Mouse (Mus musculus) Patski (cell line): ENCODE data around the gene Magi1. TPM values are rescaled to one million over a fixed set of nuclear protein-coding genes. Genes with fewer than 3 reads are reported as not detected.

Experiments used
- ATAC-seq: fragments of 100-300 bp; one replicate; pipeline ENCODE4 v1.8.0; 2021
- CTCF ChIA-PET: fragments of 350-600 bp; sonication (Branson Sonifier 250); formaldehyde crosslinking; loops from one replicate; lab custom pipeline; 2022; ENCODE audit warnings: inconsistent platforms; lab: Charles Lee
- POLR2A ChIA-PET: fragments of 350-600 bp; sonication (Branson Sonifier 250); formaldehyde crosslinking; loops from one replicate; lab custom pipeline; 2022; ENCODE audit warnings: antibody characterized with exemption, inconsistent platforms; lab: Charles Lee
- DNase-seq: peaks from one replicate; pipeline ENCODE4 v3.0.0-alpha.2; 2011; ENCODE audit warnings: low read depth, low spot score
- H3K27me3 ChIP-seq: fragments of 371-371 bp; one replicate; pipeline ENCODE4 v1.5.1; 2021
- CTCF ChIP-seq: fragments of 100-300 bp; IDR thresholded peaks from one replicate; pipeline ENCODE4 v1.5.1; 2021
- in situ Hi-C: fragments of 300-500 bp; cut with MboI; formaldehyde crosslinking; loops from 3 replicates; pipeline ENCODE4 v1.11.1; 2018; ENCODE audit warnings: low pct_unique_long_range_greater_than_20kb, mixed read lengths
- polyA plus RNA-seq: library from polyadenylated mRNA; unstranded; gene quantifications from one replicate; pipeline ENCODE4 v1.2.3, GENCODE M21; 2021

Magi1 gene
- 24.3 TPM for polyA plus RNA-seq

DNA sequence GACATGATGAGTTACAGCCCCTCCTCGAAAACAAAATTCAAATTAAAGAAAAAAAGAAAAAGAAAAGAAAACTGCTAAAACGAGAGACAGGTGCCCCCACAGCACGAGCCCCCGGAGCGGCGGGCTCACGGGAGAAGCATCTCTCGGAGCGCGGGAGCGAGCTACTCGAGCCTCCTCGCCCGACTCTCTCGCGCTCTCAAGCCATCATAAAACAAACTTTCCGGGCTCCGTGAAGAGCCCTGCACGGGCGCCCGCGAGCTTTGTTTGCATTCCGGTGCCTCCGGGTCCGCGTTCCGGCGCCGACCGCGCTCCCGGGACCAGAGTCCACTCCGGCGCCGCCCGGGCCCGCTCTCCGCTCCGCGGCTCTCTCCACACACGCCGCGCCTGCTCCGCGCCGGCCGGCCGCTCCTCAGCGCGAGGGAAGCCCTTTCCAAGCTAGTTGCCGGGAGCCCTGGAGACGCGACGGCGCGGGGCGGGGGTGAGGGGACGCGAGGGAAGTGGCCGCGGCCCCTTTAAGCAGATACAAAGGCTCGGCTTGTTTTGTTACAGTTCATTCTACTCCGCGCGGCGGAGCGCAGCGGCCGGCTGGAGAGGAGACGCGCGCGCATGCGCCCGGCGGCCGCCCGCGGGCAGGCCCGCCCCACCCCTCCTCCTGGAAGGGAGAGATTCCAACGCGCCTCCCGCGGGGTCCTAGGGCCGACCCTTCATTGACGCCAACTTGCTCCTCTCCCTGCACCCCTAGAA, at the start of gene Magi1:
Gene Magi1, minus strand, starts transcription at position 600 of the 744 bp plus-strand sequence.
- ChIA-PET CTCF (interaction anchor here (1.9 kb wide), 1 partner anchor 53 kb away, joined by 6 read pairs; no protein-coding TSS in a partner anchor), POLR2A (interaction anchor here (0.8 to 1.4 kb wide), 4 partner anchors 19 to 97 kb away, joined by 3 to 4 read pairs (median 3); no protein-coding TSS in a partner anchor)
- H3K27me3 ChIP-seq: no peaks in the 10 kb centered on the region
- in situ Hi-C loops: no loop called here
- DNase-seq (peak; percentile 71), ATAC-seq (peak; percentile 87)
- no peak for TF ChIP-seq CTCF

DNA sequence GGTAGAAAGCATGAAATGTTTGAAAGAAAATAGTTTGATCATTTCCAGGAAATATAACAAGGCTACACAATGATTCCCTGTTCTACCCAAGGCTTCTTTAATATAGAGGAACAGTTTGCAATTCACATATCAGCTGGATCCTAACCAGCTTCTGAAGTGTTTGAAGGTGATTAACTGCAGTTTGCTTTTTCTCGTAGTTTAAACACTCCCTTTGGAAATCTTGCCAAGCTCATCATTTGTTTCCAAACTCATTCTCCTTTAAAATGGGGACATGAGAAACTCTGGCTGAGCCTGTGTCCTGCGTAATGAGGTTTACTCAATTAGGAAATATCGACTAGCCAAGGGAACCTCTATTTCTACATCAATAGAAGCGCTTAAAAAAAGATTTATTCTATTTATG, 43.4 kb upstream of the Magi1 start:
- ATAC-seq: no peak
- ChIA-PET POLR2A (no interaction called here), CTCF (interaction anchor here (1.6 kb wide), 1 partner anchor 9 kb away, joined by 3 read pairs; no protein-coding TSS in a partner anchor)
- no peak for TF ChIP-seq CTCF
- no peak for DNase-seq
- in situ Hi-C loops: no loop called here
- H3K27me3 ChIP-seq: no peaks in the 10 kb centered on the region

DNA sequence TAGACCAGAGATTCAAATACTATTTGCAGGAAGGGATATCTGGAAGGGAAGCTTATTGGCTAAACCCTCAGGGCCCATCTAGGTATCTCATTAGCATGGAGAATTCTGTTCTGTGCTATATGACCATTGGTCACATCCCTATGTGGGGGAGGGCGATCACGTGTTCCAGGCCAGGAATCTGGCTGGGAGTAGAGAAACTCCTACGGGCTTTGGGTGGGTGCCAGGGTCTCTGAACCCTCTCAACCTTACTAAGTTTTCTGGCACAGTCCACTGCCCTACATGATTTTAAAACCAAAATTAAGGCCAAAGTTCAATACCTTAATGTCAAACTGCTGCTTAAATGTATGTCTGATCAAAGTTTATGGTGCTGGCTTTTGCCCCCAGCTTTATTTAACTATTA, 33.2 kb upstream of the Magi1 start:
- ChIA-PET CTCF (no interaction called here), POLR2A (no interaction called here)
- no peak for ATAC-seq
- TF ChIP-seq CTCF: no peak
- H3K27me3 ChIP-seq: no peaks in the 10 kb centered on the region
- no peak for DNase-seq
- in situ Hi-C loops: no loop called here

DNA sequence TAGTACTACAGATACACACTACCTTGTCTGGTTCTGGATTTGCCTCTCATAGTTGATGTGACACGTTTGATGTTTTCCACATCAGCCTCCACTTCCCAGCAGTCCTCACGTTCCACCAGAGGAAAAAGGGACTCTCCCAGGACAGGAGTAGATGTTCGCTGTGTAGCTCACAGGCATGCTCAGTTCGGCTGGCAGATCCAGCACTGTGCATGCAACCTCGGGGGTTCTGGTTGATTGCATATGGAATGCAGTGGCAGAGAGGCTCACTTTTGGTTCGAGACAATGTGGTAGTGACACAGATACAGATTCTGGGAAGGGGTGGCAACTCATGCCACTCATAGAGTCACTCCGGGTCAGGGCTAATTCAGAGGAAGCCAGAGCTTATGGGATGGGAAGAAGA, 28.6 kb upstream of the Magi1 start:
- POLR2A ChIA-PET: interaction anchor here (0.6 kb wide), 1 partner anchor 75 kb away, joined by 3 read pairs; no protein-coding TSS in a partner anchor
- in situ Hi-C loops: no loop called here
- ATAC-seq (peak; percentile 86), DNase-seq (peak; percentile 33)
- no peaks in the 10 kb centered on the region for H3K27me3 ChIP-seq
- CTCF ChIA-PET: no interaction called here
- no peak for TF ChIP-seq CTCF

DNA sequence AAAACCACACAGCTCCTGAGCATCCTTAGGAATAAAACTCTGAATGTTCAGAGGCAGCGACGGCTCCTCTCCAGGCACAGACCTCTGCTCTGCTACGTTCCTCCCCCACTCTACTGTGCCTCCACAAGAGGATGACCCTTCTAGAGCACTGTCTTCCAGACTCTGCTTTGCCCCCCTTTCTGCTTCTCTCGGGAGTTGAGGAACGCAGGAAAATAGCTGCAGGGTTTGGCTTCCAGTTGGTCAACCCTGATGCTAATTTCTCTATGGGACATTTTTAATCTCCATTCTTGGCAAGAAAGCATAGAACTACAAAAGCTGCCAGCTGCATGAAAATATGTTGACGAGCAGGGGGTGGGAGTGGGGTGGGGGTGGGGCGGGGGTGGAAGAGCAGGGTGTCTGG, 24.8 kb upstream of the Magi1 start:
- no peak for DNase-seq
- in situ Hi-C loops: no loop called here
- no peaks in the 10 kb centered on the region for H3K27me3 ChIP-seq
- no peak for ATAC-seq
- TF ChIP-seq CTCF: no peak
- POLR2A ChIA-PET: interaction anchor here (0.6 to 0.8 kb wide), 2 partner anchors 32 to 81 kb away, joined by 4 to 5 read pairs; no protein-coding TSS in a partner anchor
- CTCF ChIA-PET: interaction anchor here (0.8 to 1.5 kb wide), 2 partner anchors 10 to 70 kb away, joined by 3 read pairs; no protein-coding TSS in a partner anchor

DNA sequence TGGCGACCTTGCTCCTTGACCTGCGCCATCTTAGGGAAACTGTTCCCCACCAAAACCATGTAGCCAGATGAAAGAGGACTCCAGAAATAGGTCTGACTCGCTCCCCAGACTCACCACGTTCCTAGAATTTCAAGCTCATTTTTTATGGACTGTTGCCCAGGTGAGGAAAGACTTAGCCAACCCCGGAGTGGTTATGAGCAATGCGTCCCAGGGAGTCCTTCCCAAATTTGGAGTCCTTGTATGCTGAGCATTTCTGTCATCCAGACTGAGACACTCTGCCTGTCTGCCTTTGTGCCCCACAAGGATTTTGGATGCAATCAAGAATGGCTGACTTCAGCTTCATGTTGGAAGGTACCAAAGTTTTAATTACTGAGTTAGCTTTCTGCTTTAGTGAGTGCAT, 19.8 kb upstream of the Magi1 start:
- ATAC-seq: peak; percentile 67
- in situ Hi-C loops: no loop called here
- ChIA-PET CTCF (no interaction called here), POLR2A (interaction anchor here (1.5 kb wide), 1 partner anchor 20 kb away, joined by 4 read pairs; the partner anchor contains the start of gene Magi1)
- no peak for TF ChIP-seq CTCF
- no peak for DNase-seq
- no peaks in the 10 kb centered on the region for H3K27me3 ChIP-seq

DNA sequence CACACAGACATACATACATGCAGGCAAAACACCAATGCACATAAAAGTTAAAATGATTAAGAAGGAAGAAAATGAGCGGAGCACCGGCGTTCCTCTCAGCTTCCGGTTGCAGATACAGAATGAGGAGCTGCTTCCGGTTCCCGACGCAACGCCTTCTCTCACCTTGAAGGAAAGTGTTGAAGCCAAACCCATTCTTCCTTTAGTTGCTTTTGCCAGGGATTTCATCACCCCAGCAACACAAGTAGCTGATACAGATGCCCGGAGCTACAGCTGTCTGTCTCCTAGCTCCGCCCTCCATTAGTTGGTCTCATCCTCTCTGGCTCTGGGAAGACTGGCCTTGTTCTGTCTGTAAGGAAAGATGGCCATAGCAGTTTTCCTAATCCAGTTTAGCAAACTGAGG, 18.1 kb upstream of the Magi1 start:
- no peak for TF ChIP-seq CTCF
- DNase-seq: no peak
- ATAC-seq: no peak
- in situ Hi-C loops: no loop called here
- H3K27me3 ChIP-seq: no peaks in the 10 kb centered on the region
- ChIA-PET POLR2A (interaction anchor here (1.5 kb wide), 1 partner anchor 18 kb away, joined by 4 read pairs; the partner anchor contains the start of gene Magi1), CTCF (interaction anchor here (1.3 to 2.0 kb wide), 2 partner anchors 8 to 17 kb away, joined by 4 to 6 read pairs; no protein-coding TSS in a partner anchor)

DNA sequence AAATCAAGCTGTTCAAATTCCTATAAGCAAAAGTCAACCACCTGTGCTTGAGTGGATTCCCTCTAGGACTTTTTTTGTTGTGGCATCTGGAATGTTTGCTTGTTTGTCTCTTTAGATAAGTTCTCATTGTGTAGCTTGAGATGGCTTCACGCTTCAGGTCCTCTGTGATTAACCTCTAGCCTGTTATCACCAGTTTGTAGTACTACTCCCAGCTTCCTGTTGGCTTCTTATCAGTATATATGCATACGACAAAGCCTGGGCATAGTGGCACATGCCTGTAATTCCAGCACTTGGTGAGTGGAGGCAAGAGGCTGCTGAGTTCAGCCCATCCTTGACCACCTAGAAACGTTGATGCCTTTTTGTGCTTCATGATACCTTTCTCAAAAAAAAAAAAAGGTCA, 16.8 kb upstream of the Magi1 start:
- ATAC-seq (no peak), DNase-seq (no peak)
- in situ Hi-C loops: no loop called here
- CTCF ChIA-PET: interaction anchor here (2.0 kb wide), 1 partner anchor 15 kb away, joined by 6 read pairs; no protein-coding TSS in a partner anchor
- TF ChIP-seq CTCF: no peak
- POLR2A ChIA-PET: no interaction called here
- no peaks in the 10 kb centered on the region for H3K27me3 ChIP-seq

DNA sequence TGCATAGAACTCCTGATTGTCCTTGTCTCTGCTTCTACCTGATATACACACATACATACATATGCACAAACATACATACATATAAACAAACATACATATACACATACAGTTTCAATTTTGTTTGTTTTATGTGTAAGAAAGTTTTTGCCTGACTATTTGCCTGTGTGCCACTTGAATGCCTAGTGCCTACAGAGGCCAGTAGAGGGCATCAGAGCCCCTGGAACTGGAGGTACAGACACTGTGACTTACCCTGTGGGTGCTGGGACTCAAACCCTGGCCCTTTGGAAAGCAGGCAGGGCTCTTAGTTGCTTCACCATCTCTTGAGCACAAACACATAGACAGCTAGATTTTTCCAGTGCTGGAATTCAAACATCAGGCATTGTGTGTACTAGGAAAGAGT, 3.7 kb upstream of the Magi1 start:
- in situ Hi-C loops: no loop called here
- ChIA-PET CTCF (interaction anchor here (1.1 to 1.5 kb wide), 2 partner anchors 114 to 116 kb away, joined by 3 to 4 read pairs; no protein-coding TSS in a partner anchor), POLR2A (no interaction called here)
- no peak for TF ChIP-seq CTCF
- ATAC-seq (no peak), DNase-seq (no peak)
- H3K27me3 ChIP-seq: no peaks in the 10 kb centered on the region

DNA sequence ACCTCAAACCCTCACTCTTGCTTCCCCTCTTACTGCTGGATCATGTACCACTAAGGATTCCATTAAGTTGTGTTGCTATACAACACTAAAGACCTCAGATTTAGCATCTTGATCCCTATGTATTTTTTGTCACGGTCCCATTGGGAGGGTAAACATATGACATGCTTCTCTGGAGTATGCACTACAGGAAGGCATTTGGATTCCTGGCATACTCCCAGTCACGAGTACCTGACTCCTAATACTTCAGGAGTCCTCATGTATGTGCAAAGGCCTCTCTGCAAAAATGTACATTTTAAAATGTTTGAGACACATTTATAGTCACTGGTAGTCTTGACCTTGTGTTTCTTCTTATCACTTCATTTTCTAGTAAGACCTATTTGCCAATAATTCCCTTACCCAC, 2.8 kb upstream of the Magi1 start:
- in situ Hi-C loops: no loop called here
- no peak for ATAC-seq
- no peak for TF ChIP-seq CTCF
- H3K27me3 ChIP-seq: no peaks in the 10 kb centered on the region
- ChIA-PET CTCF (no interaction called here), POLR2A (no interaction called here)
- DNase-seq: no peak
